Mouse (Mus musculus) kidney, adult 2 months (tissue): ENCODE results near the gene Tspan18.

ENCODE experiments used
- CTCF ChIP-seq: fragments of 200-500 bp; conservative IDR thresholded peaks from 2 replicates; pipeline ENCODE4 v1.5.1; 2011; ENCODE audit warnings: low read depth, mild to moderate bottlenecking, control low read depth, low read length, moderate library complexity, mixed read lengths; ENCODE audit not compliant: insufficient read depth, insufficient read length
- POLR2A ChIP-seq: fragments of 200-500 bp; IDR thresholded peaks from one replicate; pipeline ENCODE4 v1.6.1; 2011; ENCODE audit warnings: low read depth, low read length, control low read depth

DNA sequence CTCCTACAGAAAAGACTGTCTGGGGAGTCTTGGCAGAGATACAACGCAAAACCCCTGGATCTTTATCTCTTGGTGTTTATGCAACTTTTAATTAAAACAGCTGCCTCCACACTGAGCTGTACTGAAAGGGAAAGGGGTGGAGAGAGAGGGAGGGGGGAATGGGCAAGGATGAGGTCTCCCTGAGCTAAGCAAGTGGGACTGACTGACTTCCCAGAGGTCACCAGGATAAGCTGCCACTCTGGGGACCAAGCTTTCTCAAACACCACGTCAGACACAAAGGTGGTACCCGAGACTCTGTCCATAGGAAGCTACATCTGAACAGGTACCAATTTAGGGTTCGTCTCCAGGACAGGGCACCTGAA, 30.1 kb downstream of the Tspan18 start:
- TF ChIP-seq CTCF = no peak
- TF ChIP-seq POLR2A = no peak
